ENCODE assay signal across 13 mouse cellular contexts in the genomic region with DNA sequence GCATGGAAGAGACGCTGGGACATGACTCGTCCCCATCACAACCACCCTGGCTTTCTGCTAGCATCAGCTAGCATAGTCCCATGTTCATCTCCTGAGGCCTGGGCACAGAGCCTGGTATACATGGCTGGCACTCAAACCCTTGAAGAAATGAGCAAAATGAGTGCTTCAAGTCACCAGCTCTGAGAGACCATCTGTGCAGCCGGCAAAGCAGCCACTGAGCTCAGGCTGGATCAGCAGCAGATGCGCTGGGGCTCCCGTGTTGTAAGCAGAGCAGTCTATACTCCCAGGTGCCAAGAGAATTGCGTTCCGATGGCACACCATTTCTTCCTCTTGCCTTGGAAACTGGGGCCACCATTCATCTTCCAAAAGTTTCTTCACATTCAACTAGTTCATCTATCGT. TPM values are rescaled to one million over a fixed set of nuclear protein-coding genes. Genes with fewer than 3 reads are reported as not detected.
DNase-seq lines count a peak whose midpoint lies in the region; ATAC-seq lines count a peak whose summit lies in the region.
"Had no signal": no experiment of that assay in that cellular context is flagged by ENCODE, and none has a peak within 500 bp of the region (broad histone marks: within the 10 kb centered on the region; RNA-seq: fewer than 3 reads in every experiment).

No protein-coding gene starts in this region.

- 88% methylated on average over 8 of the region's 8 CpGs for WGBS in forebrain, embryonic 11.5 days
- 73% methylated on average over 8 of the region's 8 CpGs for WGBS in forebrain, embryonic 15.5 days

- H3K36me3 ChIP-seq in forebrain, embryonic 11.5 days (ENCODE audit: control insufficient read depth, insufficient read depth, low read length) = no peaks in the 10 kb centered on the region
- H3K36me3 ChIP-seq in forebrain, embryonic 15.5 days = no peaks in the 10 kb centered on the region
- H3K36me3 ChIP-seq: embryonic facial prominence, embryonic 12.5 days; liver, embryonic 13.5 days had no signal

- no peak overlapping the region for H3K4me3 ChIP-seq in forebrain, embryonic 11.5 days (ENCODE audit: low read depth, low read length)
- no peak overlapping the region for H3K4me3 ChIP-seq in forebrain, embryonic 15.5 days
- H3K4me3 ChIP-seq: embryonic facial prominence, embryonic 12.5 days; gastrocnemius, adult 2 months; heart, embryonic 13.5 days; liver, embryonic 13.5 days had no signal

- no peak for ATAC-seq in forebrain, embryonic 11.5 days (replicated peaks; ENCODE audit: low FRiP score)
- ATAC-seq in forebrain, embryonic 15.5 days (replicated peaks) = no peak; the same call in 1 of the 2 replicates
- ATAC-seq in frontal cortex, adult (ENCODE audit: low TSS enrichment) = peak; percentile 90

- H3K27me3 ChIP-seq in forebrain, embryonic 11.5 days (ENCODE audit: control insufficient read depth, insufficient read depth, low read length) = no peaks in the 10 kb centered on the region
- H3K27me3 ChIP-seq in forebrain, embryonic 15.5 days = no peaks in the 10 kb centered on the region
- H3K27me3 ChIP-seq: embryonic facial prominence, embryonic 12.5 days; heart, embryonic 13.5 days; liver, embryonic 13.5 days had no signal

- no peak overlapping the region for H3K4me2 ChIP-seq in forebrain, embryonic 11.5 days (ENCODE audit: low read depth, low read length, severe bottlenecking)
- H3K4me2 ChIP-seq in forebrain, embryonic 15.5 days (replicated peaks) = no peak overlapping the region
- H3K4me2 ChIP-seq: embryonic facial prominence, embryonic 12.5 days; heart, embryonic 13.5 days; liver, embryonic 13.5 days had no signal

- H3K9ac ChIP-seq in forebrain, embryonic 11.5 days (ENCODE audit: low read length) = no peak overlapping the region
- no peak overlapping the region for H3K9ac ChIP-seq in forebrain, embryonic 15.5 days (replicated peaks)
- H3K9ac ChIP-seq: embryonic facial prominence, embryonic 12.5 days; heart, embryonic 13.5 days; liver, embryonic 13.5 days had no signal

- H3K4me1 ChIP-seq in forebrain, embryonic 11.5 days (replicated peaks; ENCODE audit: control insufficient read depth, insufficient read depth, low read length) = no peaks in the 10 kb centered on the region
- peaks cover 5% of the 10 kb centered on the region; the same call in 1 of the 2 replicates for H3K4me1 ChIP-seq in forebrain, embryonic 15.5 days
- H3K4me1 ChIP-seq: heart, embryonic 13.5 days had no signal

- no peak overlapping the region for H3K27ac ChIP-seq in forebrain, embryonic 11.5 days (ENCODE audit: low read depth, low read length)
- H3K27ac ChIP-seq in forebrain, embryonic 15.5 days (replicated peaks) = no peak overlapping the region
- H3K27ac ChIP-seq: embryonic facial prominence, embryonic 12.5 days; gastrocnemius, adult 2 months; heart, embryonic 13.5 days; liver, embryonic 13.5 days had no signal

- intact Hi-C loops in heart, postnatal 36 days (cut with DNase I) = no loop called here

- no peaks in the 10 kb centered on the region for H3K9me3 ChIP-seq in forebrain, embryonic 11.5 days (ENCODE audit: control insufficient read depth, low read length)
- no peaks in the 10 kb centered on the region for H3K9me3 ChIP-seq in forebrain, embryonic 15.5 days
- H3K9me3 ChIP-seq: embryonic facial prominence, embryonic 12.5 days; heart, embryonic 13.5 days; liver, embryonic 13.5 days had no signal

- DNase-seq in forebrain, embryonic 11.5 days (ENCODE audit: low spot score) = peak; percentile 39
- DNase-seq in left cerebral cortex, adult 18-20 months (ENCODE audit: low spot score in 2 of 2) = peak; percentile 58 to 60
- DNase-seq in right cerebral cortex, postnatal 36 days (ENCODE audit: low spot score in 2 of 2) = peak; percentile 59 to 70
- no peak for DNase-seq in thymus, postnatal 14 days
- no peak for DNase-seq in ovary, postnatal 14 days (ENCODE audit: low spot score)
- no peak for DNase-seq in heart, postnatal 36 days
- DNase-seq: gastrocnemius, adult 2 months; kidney, postnatal 4 days; liver, embryonic 13.5 days had no signal

RNA-seq across cellular contexts. Expression of a gene that starts 3.4 kb away (rescaled TPM):
- polyA plus RNA-seq in forebrain, embryonic 11.5 days (2014; fragmentation: Nextera tagmentation; extraction: Ambion mirVana) = not detected in 2 replicates
- not detected in 2 replicates for polyA plus RNA-seq in forebrain, embryonic 15.5 days (2015; fragmentation: Nextera tagmentation; extraction: Ambion mirVana)
- total RNA-seq in left cerebral cortex, adult 18-20 months (2021) = under 1 TPM; 0.19 to 0.35 TPM
- total RNA-seq in heart, postnatal 36 days (2021) = under 1 TPM in 1 of 2 experiments, not detected in 1; 0.11 TPM
- polyA plus RNA-seq: liver, embryonic 13.5 days had no signal

Comparison
In these comparisons a context has a peak if more than half of its experiments do, and no peak if none do; other contexts are left out.
1. DNase-seq: peak in forebrain, embryonic 11.5 days (single experiment), left cerebral cortex, adult 18-20 months (2 of 2) and right cerebral cortex, postnatal 36 days (2 of 2); none in thymus, postnatal 14 days (single experiment), ovary, postnatal 14 days (single experiment) and heart, postnatal 36 days (0 of 2).